Mouse (Mus musculus): ENCODE data around the gene Ap2b1. TPM values are rescaled to one million over a fixed set of nuclear protein-coding genes. Genes with fewer than 3 reads are reported as not detected.

The Ap2b1 gene
- total and polyA plus RNA-seq, 2 experiments: 16.3 to 25.4 TPM

DNA sequence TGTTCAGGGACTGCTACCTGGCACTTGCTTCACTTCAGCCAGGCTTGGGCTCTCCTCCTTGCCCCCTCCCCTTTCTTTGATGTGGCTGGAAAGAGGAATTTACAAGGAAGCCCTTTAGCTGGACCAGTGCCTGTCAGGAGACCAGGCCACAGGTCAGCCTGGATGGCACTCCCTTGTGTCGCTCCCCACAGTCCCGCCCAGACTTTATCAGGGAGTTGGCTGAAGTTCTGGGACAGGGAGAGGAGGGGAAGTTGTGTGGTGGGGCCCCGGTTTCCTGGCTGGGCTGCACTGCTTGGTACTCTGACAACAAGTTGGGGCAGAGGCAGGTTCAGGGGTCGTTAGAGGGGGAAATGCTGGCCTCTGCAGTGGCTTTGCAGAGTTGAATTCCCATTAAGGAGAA, 155.7 kb downstream of the Ap2b1 start:
- WGBS: 28% methylated on average over 4 of the region's 4 CpGs
- no peak for DNase-seq (ENCODE audit: extremely low read depth, low read depth, low spot score)

More for the DNA sequence above, 155.7 kb downstream of the Ap2b1 start:
- Histone ChIP-seq H3K4me1 (ENCODE audit: control insufficient read depth, insufficient read depth, low read length) (no peaks in the 10 kb centered on the region), H3K36me3 (ENCODE audit: control insufficient read depth, insufficient read depth, low read length) (no peaks in the 10 kb centered on the region), H3K27ac (replicated peaks; ENCODE audit: insufficient read depth, low read depth, low read length) (no peak overlapping the region), H3K27me3 (ENCODE audit: control insufficient read depth, insufficient read depth, low read length) (no peaks in the 10 kb centered on the region), H3K4me3 (ENCODE audit: insufficient read depth, low read depth, low read length) (no peak overlapping the region), H3K9ac (ENCODE audit: low read depth, low read length) (no peak overlapping the region), H3K79me2 (ENCODE audit: control insufficient read depth, insufficient read depth, low read length) (no peaks in the 10 kb centered on the region)
- no peak for TF ChIP-seq POLR2A (IDR thresholded peaks at IDR 0.05; ENCODE audit: extremely low read depth, insufficient read depth, low read length)
- no peak for TF ChIP-seq CTCF (IDR thresholded peaks at IDR 0.05; ENCODE audit: low read depth, low read length)

Other genes with a start within 250 kb of the Ap2b1 start
- gene Slfn2, start 233.9 kb upstream of the Ap2b1 start, total RNA-seq (2014; rRNA removed): 5.6 and 8.7 TPM in 2 replicates
- gene Slfn2, start 233.9 kb upstream of the Ap2b1 start, polyA plus RNA-seq (2012; rRNA removed): 0.95 and 1.5 TPM in 2 replicates
- gene Slfn1, start 182.2 kb upstream of the Ap2b1 start, total RNA-seq (2014; rRNA removed): 0.27 and 0.74 TPM in 2 replicates
- gene Slfn1, start 182.2 kb upstream of the Ap2b1 start, polyA plus RNA-seq (2012; rRNA removed): 0.19 and 0.38 TPM in 2 replicates
- 0.13 and 0.28 TPM in 2 replicates for gene Slfn4, start 123.8 kb upstream of the Ap2b1 start, total RNA-seq (2014; rRNA removed)
- gene Slfn4, start 123.8 kb upstream of the Ap2b1 start, polyA plus RNA-seq (2012; rRNA removed): 0.02 and 0.11 TPM in 2 replicates
- gene Slfn3, start 107.7 kb upstream of the Ap2b1 start, total RNA-seq (2014; rRNA removed): 0.34 and 0.55 TPM in 2 replicates
- not detected in 2 replicates for gene Slfn3, start 107.7 kb upstream of the Ap2b1 start, polyA plus RNA-seq (2012; rRNA removed)
- gene Slfn14, start 12.3 kb upstream of the Ap2b1 start, total RNA-seq (2014; rRNA removed): not detected in 2 replicates
- not detected in 2 replicates for gene Slfn14, start 12.3 kb upstream of the Ap2b1 start, polyA plus RNA-seq (2012; rRNA removed)
- gene Pex12, start 3.6 kb downstream of the Ap2b1 start, total RNA-seq (2014; rRNA removed): 4.3 and 5.5 TPM in 2 replicates
- gene Pex12, start 3.6 kb downstream of the Ap2b1 start, polyA plus RNA-seq (2012; rRNA removed): 7.9 and 10.1 TPM in 2 replicates
- gene Rasl10b, start 110.1 kb downstream of the Ap2b1 start, total RNA-seq (2014; rRNA removed): 0.07 and 0.18 TPM in 2 replicates
- gene Rasl10b, start 110.1 kb downstream of the Ap2b1 start, polyA plus RNA-seq (2012; rRNA removed): 0.12 and 0.24 TPM in 2 replicates
- gene Gas2l2, start 130.4 kb downstream of the Ap2b1 start, total RNA-seq (2014; rRNA removed): not detected in 2 replicates
- gene Gas2l2, start 130.4 kb downstream of the Ap2b1 start, polyA plus RNA-seq (2012; rRNA removed): not detected in 2 replicates
- gene 1700020L24Rik, start 138.7 kb downstream of the Ap2b1 start, total RNA-seq (2014; rRNA removed): not detected in 2 replicates
- gene 1700020L24Rik, start 138.7 kb downstream of the Ap2b1 start, polyA plus RNA-seq (2012; rRNA removed): not detected in 2 replicates
- gene Mmp28, start 164.0 kb downstream of the Ap2b1 start, total RNA-seq (2014; rRNA removed): 0.18 and 0.27 TPM in 2 replicates
- gene Mmp28, start 164.0 kb downstream of the Ap2b1 start, polyA plus RNA-seq (2012; rRNA removed): 0.26 and 0.29 TPM in 2 replicates
- gene Taf15, start 174.1 kb downstream of the Ap2b1 start, total RNA-seq (2014; rRNA removed): 29.1 and 29.9 TPM in 2 replicates
- 7.1 and 8.5 TPM in 2 replicates for gene Taf15, start 174.1 kb downstream of the Ap2b1 start, polyA plus RNA-seq (2012; rRNA removed)
- gene Heatr9, start 223.2 kb downstream of the Ap2b1 start, total RNA-seq (2014; rRNA removed): not detected in 2 replicates
- not detected in 2 replicates for gene Heatr9, start 223.2 kb downstream of the Ap2b1 start, polyA plus RNA-seq (2012; rRNA removed)
- 0.37 and 1.1 TPM in 2 replicates for gene Ccl5, start 231.5 kb downstream of the Ap2b1 start, total RNA-seq (2014; rRNA removed)
- 7.2 and 13.2 TPM in 2 replicates for gene Ccl5, start 231.5 kb downstream of the Ap2b1 start, polyA plus RNA-seq (2012; rRNA removed)

All from liver, adult 2 months (tissue).